Mouse (Mus musculus): ENCODE results near the gene Rora.

- TF ChIP-seq POLR2A (IDR thresholded peaks at IDR 0.05; ENCODE audit: control insufficient read depth, low read depth, low read length) (no peak), CTCF (IDR thresholded peaks at IDR 0.05; ENCODE audit: control insufficient read depth, insufficient read depth, insufficient replicate concordance, low read depth, low read length) (no peak)
Measured at GRCm38 (mm10) chr9:69242538-69242937, 589.0 kb downstream of the Rora start.
